Mouse (Mus musculus) liver, embryonic 13.5 days (tissue): ENCODE measurements at regions not wholly inside any gene's neighbourhood (a gene's known extent, or its start where the extent isn't known, plus 50 kb on each side); places are given as distances from the start of the nearest gene placed in this dataset.

Source experiments
- ATAC-seq: fragments of 200-750 bp; cut with Nextera tagmentation; 2 replicates; pipeline ENCODE4 v1.8.0; 2017; ENCODE audit warnings: low read depth, mild to moderate bottlenecking, moderate number of reproducible peaks, moderate library complexity
- DNase-seq: peaks from one replicate; pipeline ENCODE4 v3.0.0; 2022
- H3K27ac ChIP-seq: fragments of 300-500 bp; sonication (generic); 2 replicates; pipeline ENCODE4 v1.5.1; 2015; ENCODE audit warnings: moderate library complexity, mild to moderate bottlenecking, inconsistent platforms
- H3K27me3 ChIP-seq: fragments of 300-500 bp; sonication (generic); 2 replicates; pipeline ENCODE4 v1.6.1; 2015; ENCODE audit warnings: mild to moderate bottlenecking, inconsistent platforms
- H3K36me3 ChIP-seq: fragments of 300-500 bp; sonication (generic); 2 replicates; pipeline ENCODE4 v1.6.1; 2015; ENCODE audit warnings: mild to moderate bottlenecking, inconsistent platforms
- H3K4me1 ChIP-seq: fragments of 300-500 bp; sonication (generic); replicated peaks from 2 replicates; pipeline ENCODE4 v1.6.1; 2015; ENCODE audit warnings: inconsistent platforms
- H3K4me2 ChIP-seq: fragments of 300-500 bp; sonication (generic); 2 replicates; pipeline ENCODE4 v1.6.1; 2015; ENCODE audit warnings: inconsistent platforms, mild to moderate bottlenecking, moderate library complexity
- H3K4me3 ChIP-seq: fragments of 300-500 bp; sonication (generic); replicated peaks from 2 replicates; pipeline ENCODE4 v1.5.1; 2015; ENCODE audit warnings: mild to moderate bottlenecking, inconsistent platforms
- H3K9ac ChIP-seq: fragments of 300-500 bp; sonication (generic); 2 replicates; pipeline ENCODE4 v1.6.1; 2015; ENCODE audit warnings: mild to moderate bottlenecking, inconsistent platforms
- H3K9me3 ChIP-seq: fragments of 300-500 bp; sonication (generic); replicated peaks from 2 replicates; pipeline ENCODE4 v1.6.1; 2016; ENCODE audit warnings: inconsistent platforms
- WGBS: fragments of 180-500 bp; shearing (Covaris S2); methylation state at CpG from one replicate; pipeline ENCODE4 v1.1.7; 2015; ENCODE audit not compliant: insufficient replicate concordance; 5-methylcytosine and 5-hydroxymethylcytosine counted together

GRCm38 (mm10) chr1:90519284-90520275 lies 83.2 kb upstream of the Cops8 start:
- WGBS = 51% methylated on average over 12 of the region's 12 CpGs
- Histone ChIP-seq H3K27me3 (no peaks in the 10 kb centered on the region), H3K27ac (no peak overlapping the region), H3K9ac (no peak overlapping the region), H3K4me2 (no peak overlapping the region), H3K9me3 (no peaks in the 10 kb centered on the region), H3K4me3 (no peak overlapping the region), H3K4me1 (no peaks in the 10 kb centered on the region), H3K36me3 (no peaks in the 10 kb centered on the region)
- no peak for ATAC-seq
- no peak for DNase-seq

- Histone ChIP-seq H3K9ac (no peak overlapping the region), H3K4me3 (no peak overlapping the region), H3K9me3 (no peaks in the 10 kb centered on the region), H3K27ac (no peak overlapping the region), H3K36me3 (no peaks in the 10 kb centered on the region), H3K27me3 (no peaks in the 10 kb centered on the region), H3K4me1 (no peaks in the 10 kb centered on the region), H3K4me2 (no peak overlapping the region)
- no peak for ATAC-seq
- no peak for DNase-seq
- 69% methylated on average over 8 of the region's 8 CpGs for WGBS
Observed at GRCm38 (mm10) chr1:90522294-90522693, 80.5 kb upstream of the Cops8 start.

GRCm38 (mm10) chr1:90524641-90525220 lies 78.0 kb upstream of the Cops8 start:
- H3K4me2 ChIP-seq = no peak overlapping the region
- H3K36me3 ChIP-seq = no peaks in the 10 kb centered on the region
- no peaks in the 10 kb centered on the region for H3K4me1 ChIP-seq
- H3K27me3 ChIP-seq = no peaks in the 10 kb centered on the region
- DNase-seq (no peak), ATAC-seq (no peak)
- H3K9ac ChIP-seq = no peak overlapping the region
- whole genome bisulfite sequencing = 14% methylated on average over 3 of the region's 3 CpGs
- no peak overlapping the region for H3K27ac ChIP-seq
- H3K9me3 ChIP-seq = no peaks in the 10 kb centered on the region
- H3K4me3 ChIP-seq = no peak overlapping the region

GRCm38 (mm10) chr1:90526311-90526710 lies 76.5 kb upstream of the Cops8 start:
- ATAC-seq (no peak), DNase-seq (no peak)
- Histone ChIP-seq H3K36me3 (no peaks in the 10 kb centered on the region), H3K4me3 (no peak overlapping the region), H3K4me2 (no peak overlapping the region), H3K4me1 (no peaks in the 10 kb centered on the region), H3K27me3 (no peaks in the 10 kb centered on the region), H3K27ac (no peak overlapping the region), H3K9ac (no peak overlapping the region), H3K9me3 (no peaks in the 10 kb centered on the region)
- 65% methylated on average over 7 of the region's 7 CpGs for WGBS

GRCm38 (mm10) chr1:90527947-90528717 lies 74.6 kb upstream of the Cops8 start:
- no peak overlapping the region for H3K9ac ChIP-seq
- no peaks in the 10 kb centered on the region for H3K4me1 ChIP-seq
- WGBS = 69% methylated on average over 11 of the region's 11 CpGs
- H3K27ac ChIP-seq = no peak overlapping the region
- H3K4me2 ChIP-seq = no peak overlapping the region
- ATAC-seq (no peak), DNase-seq (no peak)
- H3K9me3 ChIP-seq = no peaks in the 10 kb centered on the region
- H3K36me3 ChIP-seq = no peaks in the 10 kb centered on the region
- no peaks in the 10 kb centered on the region for H3K27me3 ChIP-seq
- H3K4me3 ChIP-seq = no peak overlapping the region

GRCm38 (mm10) chr1:90533481-90533880 lies 69.3 kb upstream of the Cops8 start:
- no peak overlapping the region for H3K4me2 ChIP-seq
- H3K9ac ChIP-seq = no peak overlapping the region
- H3K4me3 ChIP-seq = no peak overlapping the region
- ATAC-seq (no peak), DNase-seq (no peak)
- H3K9me3 ChIP-seq = no peaks in the 10 kb centered on the region
- no peak overlapping the region for H3K27ac ChIP-seq
- no peaks in the 10 kb centered on the region for H3K27me3 ChIP-seq
- no peaks in the 10 kb centered on the region for H3K36me3 ChIP-seq
- 78% methylated on average over 6 of the region's 6 CpGs for WGBS
- no peaks in the 10 kb centered on the region for H3K4me1 ChIP-seq

- H3K9ac ChIP-seq = no peak overlapping the region
- no peak for ATAC-seq
- no peak overlapping the region for H3K4me3 ChIP-seq
- no peak overlapping the region for H3K4me2 ChIP-seq
- no peaks in the 10 kb centered on the region for H3K4me1 ChIP-seq
- H3K27me3 ChIP-seq = no peaks in the 10 kb centered on the region
- no peaks in the 10 kb centered on the region for H3K9me3 ChIP-seq
- no peaks in the 10 kb centered on the region for H3K36me3 ChIP-seq
- no peak overlapping the region for H3K27ac ChIP-seq
- no peak for DNase-seq
Observed at GRCm38 (mm10) chr1:90536105-90536504, 66.7 kb upstream of the Cops8 start.

- 45% methylated on average over 19 of the region's 19 CpGs for WGBS
- H3K4me1 ChIP-seq = no peaks in the 10 kb centered on the region
- DNase-seq = no peak
Observed at GRCm38 (mm10) chr1:90543801-90544795, 58.7 kb upstream of the Cops8 start.

GRCm38 (mm10) chr1:90544821-90545536 lies 57.8 kb upstream of the Cops8 start:
- Histone ChIP-seq H3K27me3 (no peaks in the 10 kb centered on the region), H3K27ac (no peak overlapping the region), H3K9ac (no peak overlapping the region), H3K36me3 (no peaks in the 10 kb centered on the region), H3K4me3 (no peak overlapping the region), H3K4me1 (no peaks in the 10 kb centered on the region), H3K9me3 (no peaks in the 10 kb centered on the region), H3K4me2 (no peak overlapping the region)
- 57% methylated on average over 9 of the region's 9 CpGs for WGBS
- DNase-seq (no peak), ATAC-seq (no peak)

More at GRCm38 (mm10) chr1:90543801-90544795, 58.7 kb upstream of the Cops8 start:
- Histone ChIP-seq H3K4me3 (no peak overlapping the region), H3K36me3 (no peaks in the 10 kb centered on the region), H3K9me3 (no peaks in the 10 kb centered on the region), H3K9ac (no peak overlapping the region), H3K27ac (no peak overlapping the region), H3K27me3 (no peaks in the 10 kb centered on the region), H3K4me2 (no peak overlapping the region)
- ATAC-seq = no peak

- Histone ChIP-seq H3K4me1 (no peaks in the 10 kb centered on the region), H3K36me3 (no peaks in the 10 kb centered on the region), H3K27me3 (no peaks in the 10 kb centered on the region), H3K9ac (no peak overlapping the region), H3K27ac (no peak overlapping the region), H3K4me3 (no peak overlapping the region), H3K4me2 (no peak overlapping the region), H3K9me3 (no peaks in the 10 kb centered on the region)
- no peak for ATAC-seq
- DNase-seq = no peak
- 63% methylated on average over 6 of the region's 6 CpGs for WGBS
Observed at GRCm38 (mm10) chr1:90552644-90553043, 50.1 kb upstream of the Cops8 start.
